Mouse (Mus musculus) megakaryocyte, embryonic 14.5 days (primary cell): Measurements from ENCODE around the gene Tpra1.

Source experiments
- FLI1 ChIP-seq: IDR thresholded peaks from 2 replicates; pipeline ENCODE4 v1.6.1; 2012; ENCODE audit warnings: low read length, inconsistent platforms, mixed read lengths
- GATA1 ChIP-seq: IDR thresholded peaks from 3 replicates; pipeline ENCODE4 v1.6.1; 2012; ENCODE audit warnings: mixed read lengths, low read length, inconsistent platforms, borderline replicate concordance

- TF ChIP-seq GATA1 (no peak), FLI1 (no peak)
These were observed 40.5 kb downstream of the Tpra1 start for GRCm38 (mm10) chr6:88942595-88942994.
